Mouse (Mus musculus) spleen, embryonic (tissue): ENCODE measurements around the gene Mcm10.
"Not testable (repeated sequence)": the region's sequence is repeated elsewhere in the genome, so short reads cannot be mapped to it uniquely, and the experiment has no call there.

Experiments
- CTCF ChIA-PET: fragments of 350-600 bp; sonication (Branson Sonifier 250); formaldehyde crosslinking; loops from one replicate; lab custom pipeline; 2022; lab: Charles Lee

The Mcm10 gene

GRCm38 (mm10) chr2:4988826-4989424 lies 23.7 kb downstream of the Mcm10 start:
- CTCF ChIA-PET: no interaction called here

GRCm38 (mm10) chr2:4987388-4988180 lies 25.0 kb downstream of the Mcm10 start:
- CTCF ChIA-PET: interaction anchor here (0.6 kb wide), 1 partner anchor 37 kb away, joined by 3 read pairs; no protein-coding TSS in a partner anchor

GRCm38 (mm10) chr2:4986798-4987197 lies 25.8 kb downstream of the Mcm10 start:
- CTCF ChIA-PET: interaction anchor here (0.6 kb wide), 1 partner anchor 36 kb away, joined by 3 read pairs; no protein-coding TSS in a partner anchor

GRCm38 (mm10) chr2:4985000-4985399 lies 27.6 kb downstream of the Mcm10 start:
- CTCF ChIA-PET: no interaction called here

- CTCF ChIA-PET: interaction anchor here (0.5 kb wide), 1 partner anchor 82 kb away, joined by 4 read pairs; no protein-coding TSS in a partner anchor
These were observed 28.6 kb downstream of the Mcm10 start for GRCm38 (mm10) chr2:4983987-4984386.

GRCm38 (mm10) chr2:4978091-4978490 lies 34.5 kb downstream of the Mcm10 start:
- CTCF ChIA-PET: no interaction called here

GRCm38 (mm10) chr2:4975807-4976206 lies 36.8 kb downstream of the Mcm10 start, which contains the start of gene Ucma:
Gene Ucma, plus strand, starts transcription at chr2:4976122.
- CTCF ChIA-PET: no interaction called here

- CTCF ChIA-PET: no interaction called here
These were observed 43.5 kb downstream of the Mcm10 start for GRCm38 (mm10) chr2:4969083-4969482.

- CTCF ChIA-PET: no interaction called here
These were observed 44.8 kb downstream of the Mcm10 start for GRCm38 (mm10) chr2:4967806-4968205.

- CTCF ChIA-PET: no interaction called here
These were observed 54.6 kb downstream of the Mcm10 start for GRCm38 (mm10) chr2:4958039-4958438.

GRCm38 (mm10) chr2:4954216-4954760 lies 58.3 kb downstream of the Mcm10 start:
- CTCF ChIA-PET: no interaction called here

GRCm38 (mm10) chr2:4950986-4951385 lies 61.6 kb downstream of the Mcm10 start:
- CTCF ChIA-PET: no interaction called here

GRCm38 (mm10) chr2:4949691-4950090 lies 62.9 kb downstream of the Mcm10 start:
- CTCF ChIA-PET: not testable (repeated sequence)

GRCm38 (mm10) chr2:4940861-4941260 lies 71.7 kb downstream of the Mcm10 start:
- CTCF ChIA-PET: no interaction called here
